Mouse (Mus musculus) adrenal gland, postnatal 25 days (tissue): Measurements from ENCODE around the gene Grasp. TPM values are rescaled to one million over a fixed set of nuclear protein-coding genes. Genes with fewer than 3 reads are reported as not detected.

ENCODE experiments used
- DNase-seq: peaks from one replicate; pipeline ENCODE4 v3.0.0; 2021; ENCODE audit warnings: mixed read lengths
- total RNA-seq: library from RNA; stranded (reverse); gene quantifications from 2 replicates; pipeline ENCODE4 v1.2.3, GENCODE M21; 2021

Grasp gene
- total RNA-seq, 1 experiment from 2014 or later = 16.3 TPM

DNA sequence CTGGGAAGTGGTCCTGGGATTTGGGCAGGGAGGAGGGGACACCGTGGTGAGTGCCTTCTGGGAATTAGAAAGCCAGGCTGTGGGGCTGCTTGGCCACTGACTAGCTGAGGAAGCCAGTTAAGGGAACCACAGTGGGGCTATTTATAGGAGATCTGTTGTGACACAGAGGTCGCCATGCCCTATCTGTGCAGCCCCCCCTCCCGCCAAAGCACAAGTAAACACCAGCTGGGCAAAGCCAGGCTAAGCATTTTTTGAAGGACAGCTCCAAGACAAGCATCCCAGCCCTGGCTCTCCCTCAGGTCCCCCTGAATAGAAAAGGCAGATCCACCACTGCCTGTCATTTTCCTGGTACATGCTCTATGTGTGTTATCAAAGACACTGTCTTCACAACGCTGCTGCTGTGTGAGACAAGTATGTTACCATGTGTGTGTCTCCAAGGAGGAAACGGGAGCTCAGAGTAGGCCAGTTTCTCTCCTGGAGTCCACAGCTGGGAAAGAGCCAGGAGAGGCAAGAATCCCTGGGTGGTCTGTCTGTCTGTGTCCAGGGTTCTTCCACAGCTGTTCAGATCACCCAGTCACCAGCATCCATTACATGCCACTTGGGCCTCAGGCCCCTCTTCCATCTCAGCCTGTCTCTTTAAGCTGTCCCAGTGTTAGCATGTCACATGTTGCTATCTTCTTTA lies 24.2 kb downstream of the Grasp start:
- DNase-seq = no peak

DNA sequence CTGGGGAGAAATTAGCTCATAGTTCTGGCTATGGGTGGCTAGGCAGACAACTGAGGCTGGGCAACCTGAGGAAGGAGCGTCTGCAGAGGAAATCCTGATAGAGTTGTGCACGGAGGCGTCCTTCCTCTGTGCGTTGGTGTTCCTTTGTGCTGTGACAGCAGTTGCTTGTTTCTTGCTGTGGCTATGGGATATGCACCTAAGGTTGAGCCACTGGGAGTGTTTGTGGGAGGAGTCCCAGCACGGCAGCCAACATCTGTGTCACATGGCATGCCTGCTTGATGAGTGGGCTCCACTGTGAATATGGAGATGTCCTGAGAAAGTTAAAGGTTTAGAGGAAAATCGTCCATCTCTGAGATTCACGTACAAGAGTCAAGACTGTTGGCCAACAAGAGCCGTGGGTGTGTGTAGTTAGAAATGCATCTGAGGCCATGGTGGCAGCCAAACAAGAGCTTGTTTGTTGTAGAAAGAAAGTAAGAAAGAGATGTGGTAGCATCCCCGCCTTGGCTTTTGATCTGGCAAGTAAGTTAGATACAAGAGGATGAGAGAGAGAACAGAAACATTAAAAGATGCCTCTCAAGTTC lies 26.3 kb downstream of the Grasp start:
- DNase-seq = no peak

DNA sequence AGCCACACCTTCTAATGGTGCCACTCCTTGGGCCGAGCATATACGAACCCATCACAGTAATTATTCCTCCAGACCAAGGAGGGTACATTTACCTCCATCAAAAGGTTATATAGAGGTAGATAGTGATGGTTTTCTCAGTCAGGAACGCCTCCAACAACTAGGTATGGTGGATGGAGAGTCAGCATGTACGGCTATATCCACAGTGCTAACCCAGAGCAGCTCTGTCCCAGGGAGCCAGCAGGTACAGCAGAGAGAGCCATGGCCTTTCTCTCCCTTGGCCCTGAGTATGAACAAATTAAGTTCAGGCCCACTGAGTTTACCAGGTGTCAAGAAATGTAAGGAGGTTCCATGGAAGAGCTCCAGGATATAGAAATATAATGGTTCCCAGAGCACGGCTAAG lies 27.9 kb downstream of the Grasp start:
- DNase-seq = no peak

DNA sequence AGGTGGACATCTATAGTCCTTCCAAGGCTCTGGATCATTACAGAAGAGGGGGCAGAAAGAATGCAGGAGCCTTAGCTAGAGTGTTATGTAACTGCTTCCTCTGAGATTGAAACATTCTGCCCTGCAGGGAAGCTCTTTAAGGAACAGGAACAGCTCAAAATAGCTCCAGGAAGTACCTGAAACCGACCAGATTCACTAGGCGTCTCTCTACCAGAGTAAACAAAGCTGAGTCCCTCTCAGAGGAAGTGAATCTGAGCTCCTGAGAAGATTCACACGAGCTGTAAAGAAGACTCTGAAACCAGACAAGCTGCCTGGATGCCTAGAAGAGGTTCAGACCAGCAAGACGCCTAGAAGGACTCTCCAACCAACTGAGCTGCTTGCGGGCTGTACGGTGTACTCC lies 28.6 kb downstream of the Grasp start:
- DNase-seq = no peak

DNA sequence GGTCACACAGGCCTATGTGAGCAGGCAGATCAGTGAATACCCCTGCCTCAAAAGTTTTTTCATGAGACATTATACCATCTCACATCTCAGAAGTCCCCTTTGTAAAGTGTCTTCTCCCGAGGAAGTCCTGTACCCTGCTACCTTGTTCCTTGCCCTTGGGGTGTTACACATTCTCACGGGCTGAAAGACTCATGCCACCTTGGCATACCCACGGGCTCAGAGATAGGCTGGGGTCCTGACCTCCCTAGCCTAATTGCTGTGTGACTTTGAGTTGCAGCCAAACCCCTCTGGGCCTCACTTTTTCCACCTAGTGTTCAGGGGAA lies 29.5 kb downstream of the Grasp start:
- DNase-seq = no peak

DNA sequence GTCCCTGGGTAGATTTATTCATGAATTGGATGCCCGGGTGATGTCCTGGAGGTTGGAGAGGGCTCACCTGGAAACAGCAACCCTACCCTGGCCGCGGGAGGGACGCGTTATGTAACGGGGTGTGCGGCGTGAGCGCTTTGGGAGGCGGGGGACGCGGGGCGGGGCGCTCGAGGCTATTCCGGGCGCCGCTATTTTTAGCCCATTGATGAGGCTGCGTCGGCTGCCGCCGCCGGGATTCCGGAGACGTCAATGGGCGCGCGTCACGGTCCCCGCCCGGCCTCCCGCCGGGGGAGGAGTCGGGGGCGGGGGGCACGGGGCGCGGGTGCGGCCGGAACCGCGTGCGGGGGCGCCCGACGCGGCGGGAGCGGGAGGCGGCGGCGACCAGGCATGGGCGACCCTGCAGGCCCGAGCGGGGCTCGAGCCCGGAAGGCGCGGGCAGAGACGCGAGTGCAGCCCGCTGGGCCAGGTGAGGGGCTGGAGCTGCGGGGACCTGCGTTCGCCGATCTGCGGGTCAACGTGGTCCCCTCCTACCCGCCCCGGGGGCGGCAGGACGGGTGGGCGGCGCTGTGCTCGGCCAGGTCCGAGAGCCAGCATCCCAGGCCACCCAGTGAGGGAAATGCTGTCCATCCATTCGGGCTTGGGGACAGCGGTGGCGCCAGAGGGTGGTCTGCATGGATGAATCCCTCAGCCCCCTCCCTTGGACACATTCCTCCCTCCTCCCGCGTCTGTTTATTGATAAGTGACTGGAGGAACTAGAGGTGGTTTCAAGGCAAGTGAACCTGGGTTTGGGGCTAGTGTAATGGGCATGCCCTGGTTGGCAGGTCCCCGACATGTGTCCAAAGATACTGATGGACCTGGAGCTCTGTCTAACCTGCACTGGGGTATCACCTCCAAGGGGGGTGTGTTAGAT lies 30.2 kb downstream of the Grasp start, which contains the start of gene Nr4a1:
Gene Nr4a1, plus strand, starts transcription at position 384 of the 910 bp plus-strand sequence.
- DNase-seq = peak; percentile 84

DNA sequence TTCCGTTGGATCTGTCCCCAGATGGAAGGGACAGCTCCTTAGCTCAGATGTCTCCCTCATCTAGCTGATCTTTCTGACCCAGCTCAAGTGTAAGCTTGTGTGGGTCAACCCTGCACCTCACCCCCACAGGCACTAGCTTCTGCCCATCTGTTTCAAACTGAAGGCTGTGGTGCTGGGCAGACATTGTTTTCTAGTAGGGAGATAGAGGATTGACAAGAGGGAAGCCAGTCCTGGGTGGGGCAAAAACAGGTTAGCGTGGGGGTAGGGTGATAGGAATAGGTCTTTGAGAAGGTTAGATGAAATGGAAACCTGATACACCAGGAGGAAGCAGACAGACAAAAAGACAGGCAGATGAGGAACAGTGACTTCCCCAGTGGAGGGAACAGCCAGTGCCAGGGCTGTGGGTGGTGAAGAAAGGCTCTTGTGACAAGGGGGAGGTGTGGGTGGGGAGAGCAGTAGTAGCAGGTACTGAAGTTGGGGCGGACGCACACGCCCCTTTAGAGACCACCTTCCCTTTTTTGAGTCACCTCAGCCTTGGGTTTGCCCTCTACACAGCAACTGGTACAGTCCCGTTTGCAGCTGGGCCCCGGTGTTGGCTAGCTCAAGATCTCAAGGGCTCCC lies 32.0 kb downstream of the Grasp start:
- no peak for DNase-seq

DNA sequence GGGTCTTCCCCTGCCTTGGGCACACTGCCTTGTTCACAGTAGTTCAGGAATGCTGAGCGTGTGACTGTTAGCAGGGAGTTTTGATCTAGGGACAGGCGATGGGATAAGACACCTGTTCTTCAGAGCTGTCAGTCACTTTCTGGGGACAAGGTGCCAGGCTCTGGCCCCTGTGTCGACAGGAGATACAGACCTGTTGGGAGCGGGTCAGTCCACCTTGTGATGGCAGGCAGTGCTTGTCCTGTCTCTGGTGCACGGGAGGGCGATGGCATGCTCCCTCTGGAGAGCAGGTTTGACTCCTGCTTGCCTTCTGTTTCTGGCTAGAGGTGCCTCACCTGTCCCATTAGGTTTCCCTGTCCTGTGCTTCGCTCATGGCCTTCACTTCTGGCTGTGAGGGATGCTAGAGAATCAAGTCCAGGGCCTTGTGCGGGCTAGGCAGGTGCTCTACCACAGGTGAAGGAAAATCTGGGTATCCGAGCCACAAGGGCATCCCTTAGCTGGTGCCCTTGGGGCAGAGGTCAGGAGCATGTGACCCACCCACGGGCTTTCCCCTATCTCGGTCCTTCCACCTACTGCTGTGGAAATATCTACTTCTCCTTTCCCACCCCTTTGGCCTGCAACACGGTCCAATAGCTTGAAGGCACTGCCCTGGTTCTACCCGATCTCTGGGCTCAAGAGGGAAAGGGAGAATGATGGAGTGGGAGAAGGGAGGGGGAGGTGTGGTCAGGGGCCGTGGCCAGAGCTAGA lies 32.6 kb downstream of the Grasp start:
- DNase-seq = no peak

DNA sequence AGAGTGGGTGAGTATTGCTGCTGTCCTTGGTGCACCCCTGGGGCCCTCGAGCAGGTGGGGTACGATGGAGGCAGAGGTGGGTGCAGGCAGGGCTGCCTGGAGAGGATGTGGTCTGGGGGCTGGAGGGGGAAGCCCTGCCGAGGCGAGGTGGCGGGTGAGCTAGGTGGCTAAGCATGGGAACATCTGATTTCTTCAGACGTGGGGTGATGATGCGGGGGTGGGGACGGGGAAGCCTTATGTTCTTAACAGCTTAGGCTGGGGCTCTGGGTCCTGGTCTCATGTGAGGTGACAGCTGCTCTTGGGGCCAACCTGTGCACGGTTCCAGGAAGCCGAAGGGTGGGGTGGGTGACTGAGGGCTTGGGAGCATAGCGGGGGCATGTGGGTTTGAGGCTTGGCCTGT lies 34.4 kb downstream of the Grasp start:
- no peak for DNase-seq

DNA sequence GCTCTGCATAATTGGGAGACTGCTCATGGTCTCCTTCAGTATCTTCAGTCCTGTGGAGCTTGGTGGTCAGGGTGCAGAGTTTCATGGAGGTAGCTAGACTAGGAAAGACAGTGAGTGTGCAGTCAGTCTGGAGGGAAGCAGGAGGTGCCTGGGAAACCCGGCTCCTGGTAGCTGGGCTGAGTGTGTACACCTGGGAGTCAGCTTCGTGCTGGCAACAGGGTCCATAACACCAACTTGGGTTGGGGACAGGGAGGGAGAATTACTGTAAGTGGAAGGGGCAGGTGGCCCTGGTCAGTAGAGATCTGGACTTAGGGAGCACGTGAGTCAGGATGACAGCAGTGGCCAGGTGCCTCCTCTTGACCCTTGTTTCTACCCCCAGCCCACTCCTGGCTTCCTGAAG lies 35.9 kb downstream of the Grasp start:
- DNase-seq = no peak

DNA sequence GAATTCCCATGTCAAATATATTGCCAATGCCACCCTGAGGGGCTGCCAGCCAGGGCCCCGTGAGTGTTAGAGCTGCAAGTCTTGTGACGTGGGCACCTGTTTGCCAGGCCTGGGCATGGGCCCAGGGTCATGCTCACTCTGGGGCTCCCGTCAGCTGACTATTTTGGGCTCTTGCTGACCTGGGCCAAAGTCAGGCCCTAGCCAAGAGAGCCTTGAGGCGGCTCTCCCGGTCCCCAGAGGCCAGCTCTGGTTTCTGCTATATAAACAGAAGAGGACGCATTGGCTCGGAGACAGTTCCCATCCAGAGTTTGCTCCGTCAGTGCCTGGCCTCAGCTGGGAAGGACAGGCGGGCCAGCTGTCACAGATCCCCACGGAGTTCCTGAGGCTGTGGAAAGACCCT lies 36.4 kb downstream of the Grasp start:
- DNase-seq = peak; percentile 59

DNA sequence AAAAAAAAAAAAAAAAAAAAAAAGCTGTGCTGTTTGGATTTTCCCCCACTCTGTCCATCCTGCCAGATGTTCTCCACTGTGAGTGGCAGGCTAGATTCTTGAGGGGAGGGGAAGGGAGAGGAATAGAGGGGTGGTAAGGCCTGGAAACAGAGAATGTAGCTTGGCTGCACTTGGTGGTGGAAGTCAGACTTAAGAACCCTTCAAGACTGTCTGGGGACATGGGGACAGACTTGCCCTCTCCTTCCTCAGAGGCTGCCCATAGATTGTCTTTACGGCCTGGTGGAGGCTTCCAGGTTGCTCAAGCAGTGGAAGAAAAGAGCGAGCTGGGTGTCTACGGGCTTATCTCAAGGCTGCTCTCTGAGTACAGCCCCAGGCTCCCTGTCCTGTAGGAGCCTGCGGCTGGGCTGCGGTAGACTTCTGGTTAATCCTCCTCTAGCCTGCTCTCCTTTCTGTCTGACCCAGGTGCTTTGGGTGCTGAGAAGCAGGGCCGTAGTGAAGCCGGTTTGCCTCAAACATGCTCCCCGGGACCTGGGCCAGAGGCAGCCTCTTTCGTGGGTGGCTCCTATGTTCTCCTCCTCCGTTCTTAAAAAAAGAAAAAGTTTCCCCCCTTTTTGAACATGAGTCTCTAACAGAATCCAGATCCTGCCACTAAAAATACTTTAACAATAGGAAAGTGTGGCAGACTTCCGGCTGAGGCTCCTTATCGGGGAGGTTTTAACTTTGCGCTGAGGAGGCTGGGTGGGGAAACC lies 37.1 kb downstream of the Grasp start:
- DNase-seq = no peak

DNA sequence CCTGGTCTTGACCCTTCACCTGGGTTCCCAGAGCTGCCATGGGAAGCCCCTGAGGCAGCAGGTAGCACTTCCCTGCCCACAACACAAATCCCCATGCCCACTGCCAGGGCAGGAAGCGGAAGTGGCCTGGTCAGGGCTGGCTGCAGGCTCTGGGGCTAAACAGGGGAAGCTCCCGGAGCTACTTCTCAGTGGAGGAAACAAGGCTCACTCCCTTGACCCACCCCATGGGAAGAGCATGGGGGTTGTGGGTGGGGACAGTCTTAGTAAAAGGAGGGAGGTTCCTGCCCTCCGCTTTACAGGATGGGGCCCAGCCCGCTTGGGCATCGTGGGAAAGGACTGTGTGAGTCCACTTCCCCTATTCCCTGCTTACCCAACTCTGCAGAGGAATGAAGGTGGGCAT lies 38.5 kb downstream of the Grasp start:
- no peak for DNase-seq

DNA sequence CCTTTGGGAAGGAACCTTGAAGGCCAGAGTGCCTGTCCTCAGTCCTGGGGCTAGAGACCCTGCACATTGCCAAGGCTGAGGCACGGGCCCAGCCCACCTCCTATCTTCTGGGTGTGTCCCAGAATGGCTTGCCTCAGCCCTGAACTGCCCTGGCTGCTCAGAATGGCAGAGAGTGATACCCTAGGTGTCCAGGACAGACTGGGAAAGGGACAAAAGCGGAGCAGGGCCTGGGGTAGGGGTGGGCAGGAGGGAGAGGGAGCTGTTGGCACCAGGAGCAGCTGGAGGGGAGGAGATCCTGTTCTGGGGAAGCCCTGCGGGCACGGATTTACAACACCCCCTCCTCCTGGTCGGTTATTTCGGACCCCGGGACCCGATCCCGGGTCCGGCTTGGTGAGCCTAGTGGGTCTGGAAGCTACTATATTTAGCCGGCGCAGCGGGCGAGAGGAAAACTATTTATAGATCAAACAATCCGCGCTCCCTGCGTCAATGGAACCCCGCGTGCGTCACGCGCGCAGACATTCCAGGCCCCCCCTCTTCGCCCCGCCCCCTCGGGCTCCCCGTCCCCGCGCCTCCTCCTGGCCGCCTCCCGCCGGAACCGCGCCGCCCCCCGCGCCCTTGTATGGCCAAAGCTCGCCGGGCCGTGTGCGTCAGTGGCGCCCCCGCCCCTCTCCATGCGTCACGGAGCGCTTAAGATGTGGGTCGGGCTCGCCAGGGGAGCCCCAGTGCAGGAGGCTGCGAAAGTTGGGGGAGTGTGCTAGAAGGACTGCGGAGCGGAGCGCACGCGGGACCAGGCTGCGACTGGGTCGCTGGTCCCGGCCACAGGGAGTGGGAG lies 42.4 kb downstream of the Grasp start:
- DNase-seq = peak; percentile 99

DNA sequence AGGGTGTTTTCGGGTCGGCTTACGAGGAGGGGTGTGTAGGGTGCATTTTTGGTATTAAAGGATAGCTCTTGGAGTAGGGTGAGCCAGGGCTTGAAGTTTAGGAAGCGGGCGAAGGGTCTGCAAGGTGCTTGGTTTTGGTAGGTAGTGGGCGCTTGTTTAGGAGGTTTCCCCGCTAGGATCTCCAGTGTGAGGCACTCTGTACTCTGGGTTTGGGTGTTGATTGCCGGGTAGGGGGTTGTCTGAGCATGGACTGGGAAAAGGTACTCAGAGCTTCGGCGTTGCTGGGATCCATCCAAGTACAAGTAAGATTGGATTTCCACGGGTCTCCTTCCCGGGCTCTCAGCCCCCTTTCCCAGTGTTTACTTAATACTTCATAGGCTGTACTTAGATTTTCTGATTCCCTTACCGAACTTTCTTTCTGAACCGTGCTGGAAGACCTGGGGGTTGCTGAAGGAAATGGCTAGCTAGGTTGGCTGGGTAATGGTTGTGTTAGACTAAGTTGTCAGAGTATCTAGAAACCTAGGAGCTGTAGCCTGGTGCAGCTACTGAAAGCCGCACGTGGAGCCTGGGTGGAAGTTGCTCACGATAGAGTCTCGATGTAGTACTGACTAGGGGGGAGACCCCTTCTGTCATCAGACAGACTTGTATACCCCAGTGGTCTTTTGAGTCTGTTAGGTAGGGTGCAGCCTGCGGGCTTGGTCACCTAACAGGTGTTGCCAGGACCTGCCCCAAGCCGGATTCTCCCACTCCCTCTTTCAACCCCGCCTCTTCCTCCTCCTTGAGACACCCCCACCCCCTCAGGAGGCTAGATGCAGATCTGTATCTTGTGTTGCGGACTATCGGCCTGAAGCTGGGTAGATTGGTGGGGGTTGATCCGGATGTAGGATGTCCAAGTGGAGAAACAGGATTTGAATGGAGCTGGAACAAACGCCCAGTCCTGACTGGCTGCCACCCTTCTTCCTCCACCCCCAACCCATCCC lies 43.4 kb downstream of the Grasp start:
- DNase-seq = no peak

DNA sequence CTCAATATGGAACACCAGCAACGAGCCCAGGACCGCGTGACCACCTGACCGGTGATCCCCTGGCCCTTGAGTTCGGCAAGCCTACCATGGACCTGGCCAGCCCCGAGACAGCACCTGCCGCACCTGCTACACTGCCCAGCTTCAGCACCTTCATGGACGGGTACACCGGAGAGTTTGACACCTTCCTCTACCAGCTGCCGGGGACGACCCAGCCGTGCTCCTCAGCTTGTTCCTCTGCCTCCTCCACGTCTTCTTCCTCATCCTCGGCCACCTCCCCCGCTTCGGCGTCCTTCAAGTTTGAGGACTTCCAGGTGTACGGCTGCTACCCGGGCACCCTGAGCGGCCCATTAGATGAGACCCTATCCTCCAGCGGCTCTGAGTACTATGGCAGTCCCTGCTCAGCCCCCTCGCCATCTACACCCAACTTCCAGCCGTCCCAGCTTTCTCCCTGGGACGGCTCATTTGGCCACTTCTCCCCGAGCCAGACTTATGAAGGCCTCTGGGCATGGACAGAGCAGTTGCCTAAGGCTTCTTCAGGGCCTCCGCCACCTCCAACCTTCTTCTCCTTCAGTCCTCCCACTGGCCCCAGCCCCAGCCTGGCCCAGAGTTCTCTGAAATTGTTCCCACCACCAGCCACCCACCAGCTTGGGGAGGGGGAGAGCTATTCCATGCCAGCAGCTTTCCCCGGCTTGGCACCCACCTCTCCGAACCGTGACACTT lies 46.3 kb downstream of the Grasp start:
- no peak for DNase-seq

DNA sequence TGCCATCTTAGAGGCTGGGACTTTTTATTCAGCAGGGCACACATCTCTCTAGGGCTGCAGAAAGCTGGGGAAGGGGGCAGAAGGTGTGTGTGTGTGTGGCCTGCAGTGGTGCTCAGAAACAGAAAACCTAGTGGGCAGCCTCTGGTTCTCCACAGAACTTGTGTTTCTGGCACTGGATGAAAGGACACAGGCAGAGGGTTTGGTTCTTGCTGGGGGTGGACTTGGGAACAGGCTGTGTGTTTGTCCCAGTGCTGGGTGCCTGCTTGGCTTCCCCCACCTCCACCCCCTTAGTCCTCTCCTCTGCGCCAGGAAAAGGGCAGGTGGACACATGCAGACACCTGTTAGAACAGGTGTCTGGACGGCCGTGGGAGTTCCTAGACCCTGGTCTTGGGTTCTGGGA lies 47.1 kb downstream of the Grasp start:
- DNase-seq = no peak

DNA sequence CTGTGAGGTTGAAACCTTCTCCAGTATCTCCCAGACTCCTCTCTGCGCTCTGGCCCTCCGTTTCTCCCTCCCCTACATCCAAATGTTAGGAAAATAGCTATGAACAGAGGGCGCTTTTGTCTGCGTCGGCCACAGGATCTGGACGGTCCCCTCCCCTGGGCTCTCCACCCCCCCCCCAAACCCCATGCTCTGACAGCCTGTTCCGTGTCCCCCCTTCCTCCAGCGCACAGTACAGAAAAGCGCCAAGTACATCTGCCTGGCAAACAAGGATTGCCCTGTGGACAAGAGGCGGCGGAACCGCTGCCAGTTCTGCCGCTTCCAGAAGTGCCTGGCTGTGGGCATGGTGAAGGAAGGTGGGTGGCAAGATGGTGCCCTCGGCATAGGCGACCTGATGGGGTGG lies 47.5 kb downstream of the Grasp start:
- DNase-seq = no peak

DNA sequence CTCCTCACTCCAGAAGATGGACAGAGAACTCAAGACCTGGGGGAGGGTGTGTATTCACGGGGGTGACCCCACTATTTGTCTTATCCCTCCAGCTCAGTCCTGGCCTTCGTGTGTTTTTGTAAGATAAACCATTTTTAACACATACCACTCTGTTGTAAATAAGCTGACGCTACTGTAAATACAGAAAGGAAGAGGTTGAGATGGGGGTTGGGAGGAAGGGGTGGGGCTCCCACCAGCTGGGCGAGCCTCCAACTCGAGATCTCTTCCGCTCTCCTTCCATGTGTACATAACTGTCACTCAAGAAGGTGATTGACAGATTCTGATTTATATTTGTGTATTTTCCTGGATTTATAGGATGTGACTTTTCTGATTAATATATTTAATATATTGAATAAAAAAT lies 50.4 kb downstream of the Grasp start:
- DNase-seq = no peak
